Mouse (Mus musculus) limb, embryonic 10.5 days (tissue): Measurements from ENCODE around the gene Pigx. TPM values are rescaled to one million over a fixed set of nuclear protein-coding genes. Genes with fewer than 3 reads are reported as not detected.

Source experiments
- DNase-seq: peaks from one replicate; pipeline ENCODE4 v3.0.0-alpha.2; 2017; ENCODE audit warnings: low spot score
- H3K27ac ChIP-seq: fragments of 300-500 bp; sonication (generic); 2 replicates; pipeline ENCODE4 v1.5.1; 2016; ENCODE audit warnings: mild to moderate bottlenecking
- H3K27me3 ChIP-seq: fragments of 300-500 bp; sonication (generic); 2 replicates; pipeline ENCODE4 v1.6.1; 2016; ENCODE audit warnings: low read depth, mild to moderate bottlenecking; ENCODE audit not compliant: poor library complexity, severe bottlenecking
- H3K36me3 ChIP-seq: fragments of 300-500 bp; sonication (generic); 2 replicates; pipeline ENCODE4 v1.6.1; 2016; ENCODE audit warnings: mild to moderate bottlenecking, moderate library complexity
- H3K4me1 ChIP-seq: fragments of 300-500 bp; sonication (generic); 2 replicates; pipeline ENCODE4 v1.6.1; 2016
- H3K4me3 ChIP-seq: fragments of 300-500 bp; sonication (generic); 2 replicates; pipeline ENCODE4 v1.5.1; 2016; ENCODE audit warnings: mild to moderate bottlenecking, moderate library complexity
- H3K9me3 ChIP-seq: fragments of 300-500 bp; sonication (generic); replicated peaks from 2 replicates; pipeline ENCODE4 v1.6.1; 2016; ENCODE audit warnings: mild to moderate bottlenecking
- WGBS: fragments of 180-500 bp; shearing (Covaris S2); methylation state at CpG from one replicate; pipeline ENCODE4 v1.1.7; 2016; 5-methylcytosine and 5-hydroxymethylcytosine counted together
- polyA plus RNA-seq: library from polyadenylated mRNA; unstranded; fragments of >200 nt; fragmentation: Nextera tagmentation; extraction: Ambion mirVana; gene quantifications from 2 replicates; pipeline ENCODE4 v1.2.1, GENCODE M21; 2016

The Pigx gene
- polyA plus RNA-seq = 147 and 150 TPM in 2 replicates

DNA sequence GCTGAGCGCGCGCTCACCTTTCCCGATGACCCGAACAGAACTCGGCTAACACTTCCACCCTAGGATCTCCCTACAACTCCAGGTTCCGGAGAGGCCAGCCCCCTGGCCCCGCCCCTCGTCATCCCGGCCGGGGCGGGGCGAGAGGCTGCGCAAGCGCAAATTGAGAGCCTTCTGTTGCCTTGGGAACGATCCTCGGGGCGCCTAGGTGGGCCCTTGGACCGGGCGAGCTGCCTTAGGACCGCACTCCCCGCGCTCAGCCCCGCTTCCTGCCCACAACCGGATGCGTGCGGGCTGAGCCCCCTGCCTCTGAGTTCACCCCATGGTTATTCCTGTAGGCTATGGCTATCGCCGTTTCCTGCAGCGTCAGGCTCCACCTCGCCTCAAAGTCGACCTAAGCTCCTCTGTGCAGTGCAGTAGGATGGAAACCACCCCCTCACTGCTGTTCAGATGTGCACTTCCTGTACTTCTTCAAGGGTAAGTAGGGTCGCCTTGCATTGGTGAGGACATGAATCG lies at the start of gene Pigx, which contains the start of gene Cep19:
Gene Pigx, minus strand, starts transcription at position 103 of the 513 bp plus-strand sequence.
Gene Cep19, plus strand, starts transcription at position 163 of the 513 bp plus-strand sequence.
- WGBS = under 1% methylated on average over 34 of the region's 34 CpGs
- H3K4me1 ChIP-seq = peaks cover 15% of the 10 kb centered on the region
- H3K4me3 ChIP-seq = peak within 1 kb of the TSS; percentile 92
- no peaks in the 10 kb centered on the region for H3K27me3 ChIP-seq
- peaks cover 43% of the 10 kb centered on the region for H3K36me3 ChIP-seq
- H3K27ac ChIP-seq = peak within 1 kb of the TSS; percentile 96
- DNase-seq = peak; percentile 94
- no peaks in the 10 kb centered on the region for H3K9me3 ChIP-seq

DNA sequence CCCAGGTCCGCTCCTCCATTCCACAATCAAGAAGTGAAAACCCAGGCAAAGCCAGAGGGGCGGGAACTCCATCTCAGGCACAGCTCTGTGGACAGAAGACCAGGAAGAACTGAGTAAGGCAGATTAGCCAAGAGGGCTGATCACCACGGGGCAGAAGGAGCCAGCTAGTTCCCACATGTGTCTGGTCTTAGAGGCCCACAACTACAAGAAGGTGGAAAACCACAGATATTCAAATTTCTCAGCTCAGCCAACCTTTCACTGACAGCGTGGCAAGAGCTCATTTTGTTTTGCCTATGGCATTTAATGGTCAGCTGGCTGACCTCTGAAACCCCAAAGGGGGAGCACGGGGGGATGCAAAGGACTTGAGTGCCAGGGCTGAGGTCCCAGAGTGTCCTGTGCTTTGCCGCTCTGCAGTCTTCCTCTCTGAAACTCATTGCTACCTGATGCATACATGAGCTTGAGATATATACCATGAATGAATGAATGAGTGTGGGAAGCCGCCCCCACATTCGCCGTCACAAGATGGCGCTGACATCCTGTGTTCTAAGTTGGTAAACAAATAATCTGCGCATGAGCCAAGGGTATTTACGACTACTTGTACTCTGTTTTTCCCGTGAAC lies 48.2 kb upstream of the Pigx start:
- Histone ChIP-seq H3K9me3 (peaks cover 2% of the 10 kb centered on the region; the same call in 1 of the 2 replicates), H3K4me3 (peak overlapping the region; percentile 31), H3K27ac (peak overlapping the region; percentile 68), H3K36me3 (peaks cover 23% of the 10 kb centered on the region), H3K27me3 (no peaks in the 10 kb centered on the region), H3K4me1 (no peaks in the 10 kb centered on the region)
- WGBS = 57% methylated on average over 12 of the region's 13 CpGs
- DNase-seq = peak; percentile 36

DNA sequence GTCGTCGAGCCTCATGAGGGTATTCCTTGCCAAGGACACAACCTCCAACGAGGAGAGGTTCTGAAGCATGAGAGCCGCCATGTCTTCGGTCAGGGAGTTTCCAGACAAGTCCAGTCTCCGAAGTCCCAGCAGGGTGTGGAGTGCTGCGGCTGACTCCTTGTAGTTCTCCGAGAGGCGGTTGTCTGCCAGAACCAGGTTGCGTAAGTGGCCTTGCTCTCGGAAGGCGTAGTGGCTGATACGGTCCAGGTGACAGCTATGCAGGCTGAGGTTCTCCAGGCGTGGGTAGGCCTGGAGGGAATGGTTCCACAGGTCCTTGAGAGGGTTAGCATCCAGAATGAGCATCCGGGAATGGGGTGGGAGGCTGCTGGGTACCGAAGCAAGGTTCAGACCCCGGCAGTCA lies 45.1 kb upstream of the Pigx start:
- no peaks in the 10 kb centered on the region for H3K27me3 ChIP-seq
- peaks cover 27% of the 10 kb centered on the region for H3K36me3 ChIP-seq
- no peak overlapping the region for H3K4me3 ChIP-seq
- no peak for DNase-seq
- no peaks in the 10 kb centered on the region for H3K4me1 ChIP-seq
- WGBS = 94% methylated on average over 17 of the region's 17 CpGs
- H3K9me3 ChIP-seq = peaks cover 2% of the 10 kb centered on the region; the same call in 1 of the 2 replicates
- no peak overlapping the region for H3K27ac ChIP-seq

DNA sequence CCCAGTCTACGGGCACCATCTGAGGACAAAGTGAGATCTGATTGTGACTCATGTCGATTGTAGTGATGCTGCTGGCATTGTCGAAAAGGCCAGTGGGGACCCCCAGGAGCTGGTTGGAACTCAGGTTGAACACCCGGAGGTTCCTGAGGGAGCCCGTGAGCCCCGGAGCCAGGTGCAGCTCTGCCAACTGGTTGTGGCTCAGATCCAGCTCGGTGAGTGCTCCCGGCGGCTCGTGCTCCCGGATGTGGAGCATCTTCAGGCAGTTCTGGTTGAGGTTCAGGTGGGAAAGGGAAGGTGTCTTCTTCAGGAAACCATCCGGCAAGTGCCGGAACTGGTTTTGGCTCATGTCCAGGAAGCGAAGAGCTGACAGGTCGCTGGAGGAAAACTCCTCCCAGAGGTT lies 44.2 kb upstream of the Pigx start:
- no peaks in the 10 kb centered on the region for H3K27me3 ChIP-seq
- 94% methylated on average over 15 of the region's 15 CpGs for WGBS
- no peak overlapping the region for H3K27ac ChIP-seq
- peaks cover 27% of the 10 kb centered on the region for H3K36me3 ChIP-seq
- H3K4me1 ChIP-seq = no peaks in the 10 kb centered on the region
- H3K4me3 ChIP-seq = no peak overlapping the region
- no peak for DNase-seq
- peaks cover 2% of the 10 kb centered on the region; the same call in 1 of the 2 replicates for H3K9me3 ChIP-seq

DNA sequence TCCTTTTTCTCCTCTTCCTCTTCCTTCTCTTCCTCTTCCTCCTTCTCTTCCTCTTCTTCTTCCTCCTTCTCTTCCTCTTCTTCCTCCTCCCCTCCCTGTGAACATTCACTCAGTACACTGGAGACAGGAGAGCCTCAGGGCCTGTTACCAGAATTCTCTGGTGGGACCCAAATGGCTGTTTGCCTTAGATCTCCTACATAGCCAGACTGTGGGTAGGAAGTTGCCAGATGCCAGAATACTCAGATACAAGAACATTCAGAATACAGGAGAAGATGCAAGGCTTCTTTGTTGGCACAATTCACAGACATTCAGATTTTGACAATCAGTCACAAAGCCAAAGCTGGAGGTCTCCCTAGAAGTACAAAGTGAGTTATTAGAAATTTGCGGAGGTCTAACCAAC lies 39.4 kb upstream of the Pigx start:
- no peaks in the 10 kb centered on the region for H3K27me3 ChIP-seq
- peaks cover 17% of the 10 kb centered on the region for H3K36me3 ChIP-seq
- no peak for DNase-seq
- no peaks in the 10 kb centered on the region for H3K4me1 ChIP-seq
- H3K9me3 ChIP-seq = no peaks in the 10 kb centered on the region; the same call in 1 of the 2 replicates
- no peak overlapping the region for H3K27ac ChIP-seq
- 95% methylated on average over 1 of the region's 1 CpGs for WGBS
- no peak overlapping the region for H3K4me3 ChIP-seq

DNA sequence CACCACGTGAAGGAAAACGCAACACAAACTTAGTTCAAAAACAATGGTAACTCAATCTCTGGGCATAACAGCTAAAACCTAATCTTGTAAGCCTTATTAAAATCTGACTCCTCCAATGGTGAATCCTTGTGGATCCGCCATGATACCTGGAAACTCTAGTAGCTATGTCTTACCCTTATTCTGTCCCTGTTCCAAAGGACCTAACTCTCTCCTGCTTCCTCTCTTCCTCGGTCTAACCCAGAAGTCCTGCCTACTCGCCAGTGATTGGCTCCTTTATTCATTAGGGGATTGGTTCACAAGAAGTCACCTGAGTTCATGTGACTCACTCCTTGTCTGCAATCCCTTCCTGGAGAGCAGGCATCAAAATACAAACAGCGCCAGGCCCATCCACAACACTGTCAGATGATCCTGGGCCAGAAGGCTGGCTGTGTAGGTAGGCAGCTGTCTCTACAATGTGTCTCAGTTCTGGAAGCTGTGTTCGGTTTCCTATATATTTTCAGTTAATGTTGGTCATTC lies 36.4 kb upstream of the Pigx start:
- no peaks in the 10 kb centered on the region for H3K36me3 ChIP-seq
- DNase-seq = no peak
- 84% methylated on average over 7 of the region's 7 CpGs for WGBS
- H3K27ac ChIP-seq = no peak overlapping the region
- H3K9me3 ChIP-seq = no peaks in the 10 kb centered on the region
- no peaks in the 10 kb centered on the region for H3K4me1 ChIP-seq
- no peaks in the 10 kb centered on the region for H3K27me3 ChIP-seq
- no peak overlapping the region for H3K4me3 ChIP-seq

DNA sequence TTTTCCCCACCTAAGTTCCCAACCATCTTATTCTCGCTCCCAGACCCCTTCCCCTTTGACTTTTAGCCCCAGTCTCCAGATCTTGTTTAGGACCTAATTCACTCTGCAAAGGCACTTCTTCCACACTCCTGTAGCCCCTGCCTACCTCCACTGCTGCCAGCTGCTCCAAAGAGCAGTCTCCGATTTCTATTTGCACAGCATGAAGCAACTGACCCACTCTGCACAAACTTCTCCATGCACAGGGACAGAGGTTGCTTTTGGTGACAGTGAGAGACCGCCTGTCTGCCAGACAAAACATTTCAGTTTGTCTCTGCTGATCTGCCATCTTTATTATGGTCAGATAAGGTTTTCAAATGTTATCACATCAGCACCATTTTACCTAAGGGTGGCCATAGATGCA lies 33.6 kb upstream of the Pigx start:
- H3K27me3 ChIP-seq = no peaks in the 10 kb centered on the region
- no peak overlapping the region for H3K27ac ChIP-seq
- 90% methylated on average over 3 of the region's 3 CpGs for WGBS
- no peaks in the 10 kb centered on the region for H3K4me1 ChIP-seq
- H3K4me3 ChIP-seq = no peak overlapping the region
- no peaks in the 10 kb centered on the region for H3K9me3 ChIP-seq
- DNase-seq = no peak
- H3K36me3 ChIP-seq = no peaks in the 10 kb centered on the region

DNA sequence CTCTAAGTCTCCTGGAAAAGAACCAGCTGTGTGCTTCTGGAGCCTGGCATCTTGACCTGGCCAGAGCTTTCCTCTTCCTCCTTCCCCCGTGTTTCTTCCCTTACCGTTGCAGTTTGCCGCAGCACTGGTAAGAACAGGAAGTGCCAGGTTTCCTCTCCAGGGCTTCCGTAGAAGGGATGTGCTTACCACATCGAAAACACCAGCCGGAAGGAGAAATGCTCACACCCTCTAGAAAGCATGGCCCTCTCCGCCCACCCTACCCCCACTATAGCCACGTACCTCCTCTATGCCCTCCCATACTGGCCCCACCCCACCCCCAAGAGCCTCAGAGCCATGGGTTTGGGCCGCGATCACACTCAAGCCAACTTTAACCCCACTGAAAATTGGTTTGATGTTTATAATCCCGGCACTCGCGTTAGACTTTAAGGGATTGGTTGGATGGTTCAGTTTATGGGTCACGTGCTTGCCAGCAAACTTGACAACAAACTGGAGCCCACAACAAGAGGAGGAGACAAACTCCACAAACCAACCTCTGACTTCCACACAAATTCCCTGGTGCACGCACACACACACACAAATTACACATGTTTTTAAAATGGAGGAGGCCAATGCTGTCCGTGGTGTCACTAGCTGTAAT lies 30.8 kb upstream of the Pigx start:
- Histone ChIP-seq H3K4me3 (0 out of 2 replicates have a peak overlapping the region, but pooled peaks have one; percentile 0), H3K27ac (no peak overlapping the region), H3K27me3 (no peaks in the 10 kb centered on the region), H3K36me3 (no peaks in the 10 kb centered on the region), H3K4me1 (no peaks in the 10 kb centered on the region), H3K9me3 (no peaks in the 10 kb centered on the region)
- no peak for DNase-seq
- WGBS = 66% methylated on average over 16 of the region's 16 CpGs

DNA sequence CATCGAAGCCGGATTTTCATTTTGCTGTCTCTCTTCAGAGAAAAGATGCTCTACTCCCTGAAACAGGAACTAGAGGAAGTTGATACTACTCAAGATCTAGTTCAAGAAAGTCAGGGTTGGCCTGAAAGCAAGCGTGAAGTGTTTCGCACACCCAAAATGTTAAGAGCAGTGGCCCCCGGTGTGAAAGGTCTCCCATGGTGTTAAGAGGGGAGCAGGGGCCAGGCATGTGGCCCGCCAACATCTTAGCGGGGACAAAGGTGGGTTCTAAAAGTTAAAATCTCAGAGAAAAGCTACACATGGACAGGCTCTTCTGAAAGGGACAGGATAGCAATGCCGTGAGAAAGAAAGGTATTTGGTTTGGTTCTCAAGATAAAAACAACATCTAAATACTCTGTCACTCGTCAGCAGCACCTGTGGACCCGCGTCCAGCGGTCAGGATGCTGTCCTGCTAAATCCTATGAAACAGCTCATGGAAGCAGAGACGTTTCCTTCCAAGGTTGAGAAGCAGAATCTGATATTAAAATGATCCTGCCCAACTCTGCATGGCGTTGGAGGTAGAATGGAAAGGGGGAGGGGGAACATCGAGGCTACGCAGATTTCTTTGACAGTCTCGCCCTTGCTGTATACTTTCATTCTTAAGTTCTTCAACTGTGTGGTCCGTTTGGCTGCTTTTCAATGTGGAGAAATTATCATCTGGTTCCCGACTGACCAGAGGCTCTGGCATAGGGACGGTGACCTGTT lies 30.1 kb upstream of the Pigx start:
- H3K4me3 ChIP-seq = 0 out of 2 replicates have a peak overlapping the region, but pooled peaks have one; percentile 0
- no peak overlapping the region for H3K27ac ChIP-seq
- no peaks in the 10 kb centered on the region for H3K27me3 ChIP-seq
- H3K36me3 ChIP-seq = no peaks in the 10 kb centered on the region
- H3K9me3 ChIP-seq = no peaks in the 10 kb centered on the region
- 80% methylated on average over 20 of the region's 20 CpGs for WGBS
- no peak for DNase-seq
- no peaks in the 10 kb centered on the region for H3K4me1 ChIP-seq

DNA sequence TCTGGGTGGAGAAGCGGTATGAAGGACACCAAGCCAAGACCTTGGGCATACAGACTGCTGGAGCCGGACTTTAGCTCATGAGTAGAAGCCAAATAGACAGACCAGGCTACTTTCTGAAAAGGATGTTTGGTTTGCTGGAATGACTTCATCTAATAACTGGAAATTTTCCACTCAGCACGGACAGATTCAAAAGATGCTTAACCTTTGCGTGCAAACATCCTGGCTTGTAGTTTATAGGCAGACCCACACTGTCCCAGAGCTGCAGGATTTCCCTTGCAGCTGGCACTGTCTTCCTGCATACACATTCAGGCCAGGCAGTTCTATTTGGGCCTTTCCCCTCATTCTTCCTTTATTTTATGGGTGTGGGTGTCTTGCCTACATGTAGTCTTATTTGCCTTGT lies 27.5 kb upstream of the Pigx start:
- DNase-seq = no peak
- Histone ChIP-seq H3K4me3 (no peak overlapping the region), H3K36me3 (no peaks in the 10 kb centered on the region), H3K27me3 (no peaks in the 10 kb centered on the region), H3K4me1 (no peaks in the 10 kb centered on the region), H3K27ac (no peak overlapping the region), H3K9me3 (no peaks in the 10 kb centered on the region)
- WGBS = 96% methylated on average over 4 of the region's 4 CpGs

DNA sequence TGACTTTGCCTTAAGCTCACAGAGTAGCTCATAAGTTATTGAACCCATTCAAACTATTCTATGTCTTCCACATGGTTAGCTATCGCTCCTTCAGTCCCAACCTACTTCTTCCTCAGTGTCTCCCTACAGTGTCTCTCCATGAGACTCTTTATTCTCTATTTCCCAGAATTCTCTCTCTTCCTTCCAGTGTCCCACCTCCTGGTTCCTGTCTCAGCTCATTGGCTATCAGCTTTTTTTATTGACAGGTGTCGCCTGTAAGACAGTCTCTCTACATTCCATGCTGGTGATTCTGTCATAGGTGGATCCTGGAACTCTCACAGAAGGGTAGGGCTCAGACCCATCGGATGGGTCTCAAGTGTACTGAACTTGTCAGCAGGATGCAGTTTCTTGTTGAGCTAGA lies 25.8 kb upstream of the Pigx start:
- Histone ChIP-seq H3K4me3 (no peak overlapping the region), H3K9me3 (no peaks in the 10 kb centered on the region), H3K36me3 (no peaks in the 10 kb centered on the region), H3K27me3 (no peaks in the 10 kb centered on the region), H3K4me1 (no peaks in the 10 kb centered on the region), H3K27ac (no peak overlapping the region)
- 92% methylated on average over 3 of the region's 3 CpGs for WGBS
- no peak for DNase-seq

DNA sequence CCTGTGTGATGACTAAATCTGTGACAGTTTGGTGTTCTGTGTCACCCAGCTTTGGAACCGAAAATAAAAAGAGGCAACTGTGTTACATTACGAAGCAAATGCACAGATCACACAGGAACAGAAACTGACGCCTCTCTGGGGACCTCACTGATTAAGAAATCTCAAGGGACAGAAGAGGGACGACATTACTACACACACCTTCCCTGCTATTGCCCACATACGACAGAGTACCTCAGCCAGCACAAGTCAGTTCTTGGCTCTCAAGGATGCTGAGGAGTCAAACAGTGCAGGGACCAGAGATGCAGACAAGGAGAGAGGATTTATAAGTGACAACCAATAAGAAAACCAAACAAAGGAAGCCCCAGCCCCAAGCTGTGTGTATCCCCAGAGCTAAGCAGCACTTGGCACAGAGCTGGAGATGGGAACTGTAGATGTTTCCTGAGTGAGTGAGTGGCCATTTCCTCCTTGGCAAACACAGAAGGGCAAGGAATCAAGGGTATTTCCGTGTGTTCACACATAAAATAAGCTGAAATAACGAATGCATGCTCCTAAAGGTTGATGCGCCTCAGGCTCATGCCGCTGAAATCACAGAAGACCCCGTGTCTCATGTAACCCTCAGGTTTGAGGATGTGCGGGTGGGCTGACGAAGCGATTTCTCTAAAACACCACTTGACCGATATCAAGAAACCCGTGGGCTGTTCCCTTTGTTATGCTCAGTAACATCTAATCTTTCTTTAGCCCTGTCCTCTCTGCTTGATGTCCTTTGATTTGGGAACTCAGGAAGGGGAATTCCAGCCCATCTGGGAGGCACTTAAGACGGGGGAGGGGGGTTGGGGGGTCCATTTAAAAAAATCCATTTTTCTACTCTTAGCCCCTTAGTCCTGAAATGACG lies 25.1 kb upstream of the Pigx start:
- Histone ChIP-seq H3K36me3 (no peaks in the 10 kb centered on the region), H3K4me1 (no peaks in the 10 kb centered on the region), H3K27ac (no peak overlapping the region), H3K27me3 (no peaks in the 10 kb centered on the region), H3K4me3 (no peak overlapping the region), H3K9me3 (no peaks in the 10 kb centered on the region)
- no peak for DNase-seq
- WGBS = 74% methylated on average over 17 of the region's 17 CpGs
